Mouse (Mus musculus) adrenal gland, postnatal 14 days (tissue): ENCODE measurements at regions not wholly inside any gene's neighbourhood (a gene's known extent, or its start where the extent isn't known, plus 50 kb on each side); places are given as distances from the start of the nearest gene placed in this dataset.

ENCODE experiments used
- DNase-seq: peaks from one replicate; pipeline ENCODE4 v3.0.0; 2021; ENCODE audit warnings: mixed read lengths

- no peak for DNase-seq
These were observed 68.3 kb downstream of the Ptger2 start for GRCm38 (mm10) chr14:45056291-45056690.

DNA sequence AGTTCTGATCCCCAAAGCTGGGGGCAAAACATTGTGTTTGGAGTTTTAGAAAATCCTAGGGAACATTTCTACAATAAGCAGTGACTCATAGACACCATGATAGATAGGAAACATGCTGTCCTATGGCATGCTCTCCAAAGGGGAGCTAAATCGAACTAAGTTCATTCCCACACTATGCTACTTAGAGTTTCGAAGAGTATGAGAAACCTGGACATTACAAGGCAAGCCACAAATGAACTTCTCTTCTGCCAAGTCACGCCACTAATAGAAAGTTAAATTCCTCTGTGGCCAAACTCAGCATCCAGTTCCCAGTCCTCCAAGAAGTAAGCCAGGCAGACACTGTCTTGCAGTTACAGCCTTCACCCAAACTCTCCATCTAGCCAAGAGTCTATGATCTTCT, 73.7 kb downstream of the Ptger2 start:
- DNase-seq: no peak

DNA sequence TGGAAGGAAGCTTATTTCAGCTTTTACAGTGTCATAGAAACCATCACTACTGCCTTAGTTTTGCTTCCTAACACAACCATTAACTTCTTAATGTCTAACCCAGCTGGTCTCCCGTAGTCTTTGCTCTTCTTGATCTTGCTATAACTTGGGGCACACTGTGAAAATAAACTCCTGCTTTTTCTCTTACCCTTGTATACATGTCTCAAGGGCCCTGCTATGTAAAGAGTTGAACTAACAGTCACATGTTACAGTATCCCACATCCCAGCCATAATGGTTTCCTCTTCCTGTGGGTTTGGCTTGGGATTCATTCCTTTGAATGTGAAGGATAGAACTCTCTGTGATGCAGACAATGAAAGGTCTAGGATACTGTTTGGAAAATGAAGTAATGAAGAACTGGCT, 76.5 kb downstream of the Ptger2 start:
- DNase-seq: no peak

- DNase-seq: no peak
These were observed 81.7 kb downstream of the Ptger2 start for GRCm38 (mm10) chr14:45069598-45070212.

GRCm38 (mm10) chr14:45074902-45075488, 87.0 kb downstream of the Ptger2 start:
- no peak for DNase-seq

- peak; percentile 13 for DNase-seq
These were observed 89.2 kb downstream of the Ptger2 start for GRCm38 (mm10) chr14:45077216-45077615.

GRCm38 (mm10) chr14:45079793-45080192, 91.8 kb downstream of the Ptger2 start:
- no peak for DNase-seq

DNA sequence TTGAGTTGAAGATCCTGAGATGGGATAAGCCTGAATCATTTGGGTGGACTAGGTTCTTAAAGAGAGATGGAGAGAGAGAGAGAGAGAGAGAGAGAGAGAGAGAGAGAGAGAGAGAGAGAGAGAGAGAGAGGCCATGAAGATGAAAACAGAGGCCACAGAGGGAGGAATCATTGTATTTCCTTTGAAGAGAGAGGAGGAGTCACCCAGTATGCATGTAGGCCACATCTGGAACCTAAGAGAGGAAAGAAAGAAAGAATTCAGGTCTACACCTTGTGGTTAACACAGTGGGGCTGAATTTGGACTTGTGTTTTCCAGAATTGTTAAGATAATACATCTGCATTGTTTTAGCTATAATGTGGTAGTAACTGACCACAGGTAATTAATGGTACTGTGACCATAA, 92.2 kb downstream of the Ptger2 start:
- DNase-seq: no peak

- no peak for DNase-seq
These were observed 95.1 kb downstream of the Ptger2 start for GRCm38 (mm10) chr14:45083058-45083457.
